Mouse (Mus musculus) layer of hippocampus, adult 18-20 months (tissue): ENCODE data around the gene Tmem179. TPM values are rescaled to one million over a fixed set of nuclear protein-coding genes. Genes with fewer than 3 reads are reported as not detected.

Experiments
- DNase-seq, 2 experiments: peaks; one replicate each; pipeline ENCODE4 v3.0.0; 2022; ENCODE audit warnings: low spot score in 2 of 2
- total RNA-seq, 2 experiments: library from RNA; stranded (reverse); gene quantifications; 2 replicates each; pipeline ENCODE4 v1.2.3; 2021

The Tmem179 gene
- total RNA-seq, 2 experiments from 2014 or later: 126 to 134 TPM

DNA sequence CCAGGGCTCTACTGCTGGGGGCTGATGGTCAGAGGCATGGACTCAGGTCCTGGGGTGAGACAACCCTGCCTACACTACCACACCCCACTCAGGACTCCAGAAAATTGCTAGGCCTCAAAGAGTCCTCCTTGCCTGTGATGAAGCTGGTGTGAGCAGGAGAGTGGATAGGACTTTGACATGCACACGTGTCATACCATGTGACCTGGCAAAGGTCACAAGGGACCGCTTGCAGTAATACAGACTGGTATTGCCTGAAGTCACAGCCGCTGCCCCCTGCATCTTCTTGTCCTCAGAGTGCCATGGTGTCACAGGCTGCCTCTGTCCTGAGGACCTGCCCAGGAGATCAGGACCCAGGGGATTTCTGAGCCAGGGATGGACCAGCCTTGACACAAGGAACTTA lies 52.0 kb downstream of the Tmem179 start:
- DNase-seq: no peak

DNA sequence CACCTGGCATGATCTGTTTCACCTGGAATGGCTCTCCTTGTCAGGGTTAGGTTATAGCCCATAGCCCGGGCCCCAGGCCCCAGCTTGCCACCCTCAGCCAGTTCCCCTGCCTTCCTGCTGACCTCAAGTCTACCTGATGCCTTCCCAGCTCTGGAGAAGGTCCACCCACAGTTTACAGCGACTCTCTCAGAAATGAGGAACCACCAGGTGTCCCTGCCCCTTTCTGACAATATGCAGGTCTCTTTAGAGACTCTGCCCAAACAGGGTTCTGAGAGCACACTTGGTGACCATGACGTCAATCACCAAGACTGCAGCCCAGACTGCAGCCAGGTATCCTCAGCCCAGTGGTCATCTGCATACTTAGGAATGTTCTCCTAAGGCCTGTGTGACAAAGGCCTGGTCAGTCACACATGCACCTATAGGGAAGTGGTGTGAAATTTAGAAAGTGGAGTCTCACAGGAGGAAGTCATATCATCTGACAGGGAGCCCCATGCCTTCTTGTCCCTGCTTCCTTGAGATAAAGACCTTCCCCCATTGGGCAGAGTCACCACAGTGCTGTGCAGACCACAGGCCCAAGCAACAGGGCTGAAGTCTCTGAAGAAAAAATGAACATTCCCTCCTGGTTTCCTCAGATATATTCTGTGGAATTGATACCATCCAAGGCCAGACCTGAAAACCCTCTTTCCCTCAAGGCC lies 52.6 kb downstream of the Tmem179 start:
- no peak for DNase-seq

DNA sequence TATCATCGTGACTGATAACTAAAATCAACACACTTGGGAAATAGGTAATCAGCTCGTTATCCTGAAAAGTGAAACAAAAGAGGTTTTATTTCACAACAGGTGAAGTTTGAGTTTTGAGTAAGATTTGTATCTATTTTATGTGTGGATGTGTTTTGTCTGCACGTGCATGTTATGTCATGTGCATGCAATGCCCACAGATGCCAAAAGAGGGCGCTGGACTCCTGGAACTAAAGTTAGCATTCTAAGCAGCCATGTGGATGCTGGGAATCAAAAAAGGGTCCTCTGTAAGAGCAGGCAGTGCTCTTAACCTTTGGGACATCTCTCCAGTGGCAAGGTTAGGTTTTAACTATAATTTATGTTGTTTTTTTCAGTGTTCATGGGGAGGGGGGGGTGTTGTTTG lies 53.3 kb downstream of the Tmem179 start:
- no peak for DNase-seq

DNA sequence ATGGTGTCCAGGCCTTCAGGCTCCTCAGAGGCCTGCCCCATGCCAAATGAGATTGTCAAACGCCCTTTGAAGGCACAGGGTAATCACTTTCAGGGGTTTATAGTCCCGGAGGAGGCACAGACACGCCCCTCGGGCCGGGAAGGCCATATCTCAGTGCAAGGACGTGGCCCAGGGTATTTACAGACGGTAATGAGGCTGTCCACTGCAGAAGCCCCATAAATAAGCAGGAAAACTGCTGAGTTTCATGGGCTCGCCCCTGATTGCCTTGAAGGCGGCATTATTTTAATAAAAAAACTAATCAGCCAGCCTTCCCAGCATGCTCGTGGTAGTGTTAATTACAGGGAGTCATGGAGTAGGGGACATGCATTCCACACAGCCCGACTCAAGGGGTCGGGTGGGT lies 54.1 kb downstream of the Tmem179 start:
- no peak for DNase-seq

DNA sequence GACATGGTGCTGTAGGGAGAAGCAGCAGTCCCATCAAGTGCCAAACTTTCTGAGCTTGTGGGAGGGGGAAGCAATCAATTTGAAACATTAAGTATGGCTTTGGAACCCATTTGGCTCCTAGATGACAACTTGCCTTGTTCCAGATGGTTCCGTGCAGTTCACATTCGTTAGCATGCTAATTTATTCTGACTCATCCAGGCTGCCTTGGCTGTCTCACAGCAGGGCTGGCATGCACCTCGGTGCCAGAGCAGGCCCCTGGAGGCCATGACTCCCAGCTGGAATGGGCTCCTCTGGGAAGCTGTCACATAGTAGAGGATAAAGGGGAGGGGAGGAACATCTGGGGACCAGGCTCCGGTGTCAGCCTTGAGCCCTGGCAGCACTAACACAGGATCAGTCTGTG lies 58.7 kb downstream of the Tmem179 start:
- peak; percentile 75 to 91 for DNase-seq

DNA sequence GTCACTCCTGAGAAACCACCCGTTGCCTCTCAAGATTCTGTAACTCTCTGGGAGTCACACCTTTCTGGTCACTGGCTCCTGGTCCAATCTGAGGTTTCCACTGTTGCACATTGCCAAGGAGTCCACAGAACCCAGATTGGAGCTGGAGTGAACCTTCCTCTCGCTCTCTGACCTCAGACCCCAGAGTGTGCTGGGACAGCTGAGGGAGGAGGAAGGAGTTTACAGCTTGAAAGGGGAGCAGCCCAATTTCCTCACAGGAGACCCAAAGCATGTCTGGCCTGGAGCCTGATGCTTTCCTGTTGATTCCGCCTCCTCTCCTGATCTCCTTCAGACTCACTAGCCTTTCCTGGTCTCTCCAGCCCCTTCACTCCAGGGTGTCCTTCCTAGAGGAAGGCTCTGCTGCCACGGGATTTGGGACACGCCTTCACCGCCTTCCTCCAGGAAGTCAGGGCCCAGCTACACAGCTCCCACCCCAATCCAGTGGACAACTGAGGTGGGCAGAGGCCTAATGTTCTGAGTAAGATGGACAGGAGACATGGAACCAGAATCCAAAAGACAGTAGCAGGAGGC lies 60.3 kb downstream of the Tmem179 start:
- no peak for DNase-seq

DNA sequence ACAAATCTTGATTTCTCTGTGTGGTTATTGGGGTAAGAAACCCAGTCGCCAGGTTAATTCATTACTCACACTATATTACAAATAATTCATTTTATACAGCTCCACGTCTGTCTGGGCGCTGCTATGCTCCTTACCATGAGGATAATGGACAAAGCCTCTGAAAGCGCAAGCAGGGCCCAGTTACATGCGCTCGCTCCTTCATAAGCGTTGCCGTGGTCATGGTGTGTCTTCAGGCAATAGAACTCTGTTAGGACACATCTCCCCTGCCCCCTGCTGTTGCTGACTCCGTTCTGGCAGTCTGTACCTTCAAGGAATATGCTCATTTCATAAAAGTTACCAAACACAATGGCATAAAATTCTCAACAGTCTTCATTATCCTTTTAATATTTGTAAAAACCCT lies 64.7 kb downstream of the Tmem179 start:
- DNase-seq: no peak

DNA sequence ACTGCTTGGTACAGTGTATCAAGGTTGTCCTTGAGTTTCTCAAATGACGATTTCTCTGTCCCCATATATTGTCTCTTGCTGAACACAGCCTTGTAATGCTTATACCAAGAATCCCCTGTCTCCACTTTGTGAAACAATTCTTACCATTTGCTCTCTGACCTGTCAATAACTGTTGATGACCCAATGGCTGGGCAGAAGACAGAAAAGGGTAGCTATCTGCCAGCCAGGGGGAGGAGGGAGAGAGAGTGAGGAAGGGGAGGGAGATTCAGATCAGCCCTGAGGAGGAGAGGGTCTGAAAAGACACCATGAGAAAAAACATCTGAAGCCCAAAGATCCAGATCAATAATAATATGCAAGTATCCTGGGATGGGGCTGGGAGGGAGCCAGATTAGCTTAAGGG lies 65.2 kb downstream of the Tmem179 start:
- DNase-seq: no peak

DNA sequence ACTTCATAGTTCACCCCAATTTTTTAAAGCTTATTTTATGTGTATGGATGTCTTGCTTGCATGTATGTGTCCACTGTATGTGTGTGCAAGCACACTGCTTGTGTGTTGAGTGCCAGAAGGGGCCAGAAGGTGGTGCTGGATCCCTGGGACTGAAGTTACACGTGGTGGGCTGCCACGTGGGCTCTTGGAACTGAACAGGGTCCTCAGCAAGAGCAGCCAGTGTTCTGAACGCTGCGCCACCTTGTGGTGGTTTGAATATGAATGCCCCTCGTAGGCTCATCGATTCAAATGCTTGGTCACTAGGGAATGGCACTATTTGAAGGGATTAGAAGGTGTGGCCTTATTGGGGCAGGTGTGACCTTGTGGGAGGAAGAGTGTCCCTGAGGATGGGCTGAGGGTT lies 65.7 kb downstream of the Tmem179 start:
- DNase-seq: peak in 1 of 2 experiments; percentile 53

Other genes starting within 250 kb of the Tmem179 start
- under 1 TPM in 1 of 2 experiments, not detected in 1; 0.15 TPM for gene A530016L24Rik, start 27.3 kb downstream of the Tmem179 start, total RNA-seq
- gene Inf2, start 72.0 kb upstream of the Tmem179 start, total RNA-seq: 100 to 1,000 TPM; 105 to 111 TPM
- gene Adssl1, start 103.3 kb upstream of the Tmem179 start, total RNA-seq: 10 to 100 TPM; 14.3 to 15.7 TPM
- gene Siva1, start 127.9 kb upstream of the Tmem179 start, total RNA-seq: 10 to 100 TPM; 23.4 TPM
- gene Akt1, start 158.1 kb upstream of the Tmem179 start, total RNA-seq: 100 to 1,000 TPM; 169 to 170 TPM
- gene Zbtb42, start 162.1 kb upstream of the Tmem179 start, total RNA-seq: under 1 TPM; 0.61 to 0.97 TPM
- 100 to 1,000 TPM; 192 to 208 TPM for gene Cep170b, start 203.7 kb upstream of the Tmem179 start, total RNA-seq
- 10 to 100 TPM; 10.2 to 11.0 TPM for gene Pld4, start 243.9 kb upstream of the Tmem179 start, total RNA-seq